9 mouse cellular contexts compared by ENCODE assay signal in genomic region chr3:88493706-88494582, GRCm38 (mm10). TPM values are rescaled to one million over a fixed set of nuclear protein-coding genes. Genes with fewer than 3 reads are reported as not detected.
DNase-seq lines count a peak whose midpoint lies in the region; ATAC-seq and TF ChIP-seq lines count a peak whose summit lies in the region.
"Had no signal": no experiment of that assay in that cellular context is flagged by ENCODE, and none has a peak within 500 bp of the region (broad histone marks: within the 10 kb centered on the region; RNA-seq: fewer than 3 reads in every experiment).

No protein-coding gene starts in this region.

- H3K4me1 ChIP-seq in forebrain, embryonic 10.5 days, result peaks cover 43% of the 10 kb centered on the region
- peaks cover 12% of the 10 kb centered on the region for H3K4me1 ChIP-seq in forebrain, postnatal 0 days (ENCODE audit: insufficient read depth)
- peaks cover 30% of the 10 kb centered on the region for H3K4me1 ChIP-seq in lung, embryonic 16.5 days (replicated peaks; ENCODE audit: control insufficient read depth, insufficient read depth, low read length)
- H3K4me1 ChIP-seq in intestine, embryonic 14.5 days (replicated peaks; ENCODE audit: control insufficient read depth, insufficient read depth, low read length), result peaks cover 28% of the 10 kb centered on the region
- peaks cover 37% of the 10 kb centered on the region for H3K4me1 ChIP-seq in neural tube, embryonic 15.5 days

- H3K4me2 ChIP-seq in forebrain, postnatal 0 days (ENCODE audit: low read depth), result no peak overlapping the region
- peak overlapping the region; percentile 80; the same call in 1 of the 2 replicates for H3K4me2 ChIP-seq in lung, embryonic 16.5 days (ENCODE audit: low read depth, low read length)
- peak overlapping the region; percentile 79; the same call in 1 of the 2 replicates for H3K4me2 ChIP-seq in intestine, embryonic 14.5 days (ENCODE audit: low read length)
- H3K4me2 ChIP-seq in neural tube, embryonic 15.5 days, result peak overlapping the region; percentile 65; the same call in 1 of the 2 replicates

- H3K27me3 ChIP-seq in forebrain, embryonic 10.5 days (ENCODE audit: poor library complexity, severe bottlenecking), result peaks cover 47% of the 10 kb centered on the region
- no peaks in the 10 kb centered on the region for H3K27me3 ChIP-seq in forebrain, postnatal 0 days (ENCODE audit: insufficient read depth, low read length)
- H3K27me3 ChIP-seq in lung, embryonic 16.5 days (ENCODE audit: control insufficient read depth, insufficient read depth, low read depth, low read length), result no peaks in the 10 kb centered on the region
- no peaks in the 10 kb centered on the region for H3K27me3 ChIP-seq in intestine, embryonic 14.5 days (replicated peaks; ENCODE audit: control insufficient read depth, insufficient read depth, low read length)
- H3K27me3 ChIP-seq in neural tube, embryonic 15.5 days (replicated peaks), result no peaks in the 10 kb centered on the region

- no peak for DNase-seq in forebrain, embryonic 10.5 days (ENCODE audit: extremely low spot score, low spot score)
- no peak for DNase-seq in forebrain, postnatal 0 days
- DNase-seq in lung, postnatal 10 days, result no peak
- DNase-seq in intestine, embryonic 14.5 days (ENCODE audit: low spot score), result no peak
- DNase-seq in spleen, postnatal 4 days (ENCODE audit: low spot score in 2 of 2), result no peak
- no peak for DNase-seq in embryo, embryonic 11 days

- no peaks in the 10 kb centered on the region for H3K9me3 ChIP-seq in forebrain, embryonic 10.5 days
- no peaks in the 10 kb centered on the region for H3K9me3 ChIP-seq in forebrain, postnatal 0 days (ENCODE audit: low read length)
- H3K9me3 ChIP-seq in lung, embryonic 16.5 days (ENCODE audit: control insufficient read depth, low read length), result no peaks in the 10 kb centered on the region
- no peaks in the 10 kb centered on the region for H3K9me3 ChIP-seq in intestine, embryonic 14.5 days (ENCODE audit: control insufficient read depth, low read length)
- H3K9me3 ChIP-seq in neural tube, embryonic 15.5 days (replicated peaks), result no peaks in the 10 kb centered on the region

- peak overlapping the region; percentile 88 for H3K27ac ChIP-seq in forebrain, embryonic 10.5 days
- H3K27ac ChIP-seq in forebrain, postnatal 0 days (ENCODE audit: low read depth, low read length), result no peak overlapping the region
- peak overlapping the region; percentile 92 for H3K27ac ChIP-seq in lung, embryonic 16.5 days (ENCODE audit: low read length)
- peak overlapping the region; percentile 94 for H3K27ac ChIP-seq in intestine, embryonic 14.5 days (ENCODE audit: low read depth)
- 0 out of 2 replicates have a peak overlapping the region, but pooled peaks have one; percentile 45 for H3K27ac ChIP-seq in neural tube, embryonic 15.5 days (replicated peaks)

- TF ChIP-seq CTCF in forebrain, postnatal 0 days (IDR thresholded peaks at IDR 0.05; ENCODE audit: low read depth), result no peak

- no peak for ATAC-seq in forebrain, postnatal 0 days
- ATAC-seq in lung, embryonic 16.5 days (ENCODE audit: low read depth), result no peak
- no peak for ATAC-seq in intestine, embryonic 14.5 days (replicated peaks; ENCODE audit: low FRiP score, low TSS enrichment, low read depth)
- no peak for ATAC-seq in neural tube, embryonic 15.5 days (ENCODE audit: low FRiP score)

- H3K36me3 ChIP-seq in forebrain, embryonic 10.5 days (replicated peaks), result no peaks in the 10 kb centered on the region
- no peaks in the 10 kb centered on the region for H3K36me3 ChIP-seq in forebrain, postnatal 0 days (ENCODE audit: insufficient read depth)
- no peaks in the 10 kb centered on the region for H3K36me3 ChIP-seq in lung, embryonic 16.5 days (ENCODE audit: control insufficient read depth, insufficient read depth, low read length)
- no peaks in the 10 kb centered on the region for H3K36me3 ChIP-seq in intestine, embryonic 14.5 days (ENCODE audit: control insufficient read depth, insufficient read depth, low read length)
- no peaks in the 10 kb centered on the region for H3K36me3 ChIP-seq in neural tube, embryonic 15.5 days

- no peak overlapping the region for H3K9ac ChIP-seq in forebrain, postnatal 0 days
- peak overlapping the region; percentile 75; the same call in 1 of the 2 replicates for H3K9ac ChIP-seq in lung, embryonic 16.5 days (ENCODE audit: low read length)
- H3K9ac ChIP-seq in intestine, embryonic 14.5 days (ENCODE audit: low read length), result no peak overlapping the region; the same call in 1 of the 2 replicates
- H3K9ac ChIP-seq in neural tube, embryonic 15.5 days (replicated peaks), result no peak overlapping the region

- WGBS in forebrain, embryonic 10.5 days, result 78% methylated on average over 11 of the region's 11 CpGs
- 80% methylated on average over 11 of the region's 11 CpGs for WGBS in forebrain, postnatal 0 days
- 67% methylated on average over 11 of the region's 11 CpGs for WGBS in lung, embryonic 16.5 days
- WGBS in intestine, embryonic 14.5 days, result 72% methylated on average over 11 of the region's 11 CpGs
- WGBS in neural tube, embryonic 15.5 days, result 76% methylated on average over 11 of the region's 11 CpGs

- H3K4me3 ChIP-seq in forebrain, embryonic 10.5 days, result peak overlapping the region; percentile 57; the same call in 1 of the 2 replicates
- H3K4me3 ChIP-seq in forebrain, postnatal 0 days (ENCODE audit: low read depth, low read length), result no peak overlapping the region
- H3K4me3 ChIP-seq in lung, embryonic 16.5 days (ENCODE audit: low read length), result no peak overlapping the region
- H3K4me3 ChIP-seq in intestine, embryonic 14.5 days (ENCODE audit: low read depth, low read length), result no peak overlapping the region
- no peak overlapping the region for H3K4me3 ChIP-seq in neural tube, embryonic 15.5 days (replicated peaks)

RNA-seq across cellular contexts. Expression of gene Lmna, which starts 15.8 kb away (rescaled TPM):
- polyA plus RNA-seq in forebrain, embryonic 10.5 days (2016; fragmentation: Nextera tagmentation; extraction: Ambion mirVana), result 11.6 and 11.8 TPM in 2 replicates
- 49.4 and 71.3 TPM in 2 replicates for total RNA-seq in forebrain, postnatal 0 days (2014; rRNA removed)
- 51.4 and 52.9 TPM in 2 replicates for polyA plus RNA-seq in forebrain, postnatal 0 days (2015; fragmentation: Nextera tagmentation; extraction: Ambion mirVana)
- 148 and 150 TPM in 2 replicates for polyA plus RNA-seq in lung, embryonic 16.5 days (2015; fragmentation: Nextera tagmentation; extraction: Ambion mirVana)
- 86.0 and 96.0 TPM in 2 replicates for polyA plus RNA-seq in intestine, embryonic 14.5 days (2014; fragmentation: Nextera tagmentation; extraction: Ambion mirVana)
- polyA plus RNA-seq in neural tube, embryonic 15.5 days (2015; fragmentation: Nextera tagmentation; extraction: Ambion mirVana), result 70.3 and 78.7 TPM in 2 replicates

RNA-seq across cellular contexts. Expression of gene Sema4a, which starts 33.0 kb away (rescaled TPM):
- 5.9 and 6.7 TPM in 2 replicates for polyA plus RNA-seq in forebrain, embryonic 10.5 days (2016; fragmentation: Nextera tagmentation; extraction: Ambion mirVana)
- total RNA-seq in forebrain, postnatal 0 days (2014; rRNA removed), result 31.5 and 33.0 TPM in 2 replicates
- 19.1 and 25.8 TPM in 2 replicates for polyA plus RNA-seq in forebrain, postnatal 0 days (2015; fragmentation: Nextera tagmentation; extraction: Ambion mirVana)
- polyA plus RNA-seq in lung, embryonic 16.5 days (2015; fragmentation: Nextera tagmentation; extraction: Ambion mirVana), result 6.3 TPM in 2 replicates
- 11.1 and 13.3 TPM in 2 replicates for polyA plus RNA-seq in intestine, embryonic 14.5 days (2014; fragmentation: Nextera tagmentation; extraction: Ambion mirVana)
- 28.2 and 28.8 TPM in 2 replicates for polyA plus RNA-seq in neural tube, embryonic 15.5 days (2015; fragmentation: Nextera tagmentation; extraction: Ambion mirVana)

RNA-seq across cellular contexts. Expression of gene Mex3a, which starts 38.3 kb away (rescaled TPM):
- polyA plus RNA-seq in forebrain, embryonic 10.5 days (2016; fragmentation: Nextera tagmentation; extraction: Ambion mirVana), result 27.4 and 28.6 TPM in 2 replicates
- 64.5 and 71.9 TPM in 2 replicates for total RNA-seq in forebrain, postnatal 0 days (2014; rRNA removed)
- 16.2 and 20.5 TPM in 2 replicates for polyA plus RNA-seq in forebrain, postnatal 0 days (2015; fragmentation: Nextera tagmentation; extraction: Ambion mirVana)
- 13.1 and 13.5 TPM in 2 replicates for polyA plus RNA-seq in lung, embryonic 16.5 days (2015; fragmentation: Nextera tagmentation; extraction: Ambion mirVana)
- 19.8 and 23.8 TPM in 2 replicates for polyA plus RNA-seq in intestine, embryonic 14.5 days (2014; fragmentation: Nextera tagmentation; extraction: Ambion mirVana)
- polyA plus RNA-seq in neural tube, embryonic 15.5 days (2015; fragmentation: Nextera tagmentation; extraction: Ambion mirVana), result 18.6 and 19.2 TPM in 2 replicates

RNA-seq across cellular contexts. Expression of gene Rab25, which starts 54.2 kb away (rescaled TPM):
- polyA plus RNA-seq in forebrain, embryonic 10.5 days (2016; fragmentation: Nextera tagmentation; extraction: Ambion mirVana), result 2.8 and 4.0 TPM in 2 replicates
- not detected in 2 replicates for total RNA-seq in forebrain, postnatal 0 days (2014; rRNA removed)
- polyA plus RNA-seq in forebrain, postnatal 0 days (2015; fragmentation: Nextera tagmentation; extraction: Ambion mirVana), result 0.33 TPM in 1 of 2 replicates, not detected in the other
- polyA plus RNA-seq in lung, embryonic 16.5 days (2015; fragmentation: Nextera tagmentation; extraction: Ambion mirVana), result 48.0 and 61.2 TPM in 2 replicates
- polyA plus RNA-seq in intestine, embryonic 14.5 days (2014; fragmentation: Nextera tagmentation; extraction: Ambion mirVana), result 55.6 and 56.9 TPM in 2 replicates
- 0.29 and 4.1 TPM in 2 replicates for polyA plus RNA-seq in neural tube, embryonic 15.5 days (2015; fragmentation: Nextera tagmentation; extraction: Ambion mirVana)
- total RNA-seq: gastrocnemius, postnatal 14 days had no signal

RNA-seq across cellular contexts. Expression of gene Lamtor2, which starts 58.9 kb away (rescaled TPM):
- 172 and 174 TPM in 2 replicates for polyA plus RNA-seq in forebrain, embryonic 10.5 days (2016; fragmentation: Nextera tagmentation; extraction: Ambion mirVana)
- 52.2 and 55.5 TPM in 2 replicates for total RNA-seq in forebrain, postnatal 0 days (2014; rRNA removed)
- 186 and 202 TPM in 2 replicates for polyA plus RNA-seq in forebrain, postnatal 0 days (2015; fragmentation: Nextera tagmentation; extraction: Ambion mirVana)
- 169 and 183 TPM in 2 replicates for polyA plus RNA-seq in lung, embryonic 16.5 days (2015; fragmentation: Nextera tagmentation; extraction: Ambion mirVana)
- 98.9 and 102 TPM in 2 replicates for polyA plus RNA-seq in intestine, embryonic 14.5 days (2014; fragmentation: Nextera tagmentation; extraction: Ambion mirVana)
- 189 and 193 TPM in 2 replicates for polyA plus RNA-seq in neural tube, embryonic 15.5 days (2015; fragmentation: Nextera tagmentation; extraction: Ambion mirVana)
